Mouse (Mus musculus): ENCODE measurements around the gene Msantd2.

DNA sequence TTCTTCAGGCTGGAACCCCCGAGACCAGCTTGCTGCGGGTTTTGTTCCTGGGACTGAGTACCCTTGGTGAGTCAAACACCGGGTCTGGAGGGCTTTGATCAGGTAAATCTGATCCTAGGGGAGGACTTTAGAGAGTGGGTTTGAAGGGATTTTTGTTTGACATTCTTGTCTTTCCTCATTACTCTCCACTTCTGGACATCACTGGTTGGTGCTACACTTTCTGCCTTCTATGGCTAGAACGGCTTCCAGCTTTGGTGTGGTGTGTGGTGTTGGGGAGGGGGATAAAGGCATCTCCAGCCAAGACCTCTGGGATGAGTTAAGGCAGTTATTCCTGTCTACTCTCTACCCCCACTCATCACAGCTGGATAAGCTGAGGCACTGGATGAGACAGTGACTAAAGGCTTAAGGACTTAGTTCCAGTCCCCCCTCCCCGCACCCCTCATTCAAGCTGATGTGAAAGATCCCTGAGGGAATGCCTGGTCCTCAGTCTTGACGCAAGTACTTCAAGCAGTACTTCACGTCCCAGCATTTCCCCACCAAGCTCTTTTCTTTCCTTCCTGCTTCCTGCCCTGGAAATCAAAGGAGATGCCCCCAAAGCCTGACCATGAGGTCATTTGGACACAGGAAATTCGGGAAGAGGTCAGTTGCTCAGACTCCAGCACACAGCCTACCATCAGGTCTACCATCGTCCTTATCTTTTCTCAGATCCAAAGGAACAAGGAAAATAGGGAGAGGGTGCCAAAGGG, 39.3 kb downstream of the Msantd2 start:
- TF ChIP-seq CTCF (conservative IDR thresholded peaks at IDR 0.05; ENCODE audit: low read length) (no peak), NANOG (IDR thresholded peaks at IDR 0.05; ENCODE audit: borderline replicate concordance, low read length) (no peak), POU5F1 (IDR thresholded peaks at IDR 0.05; ENCODE audit: borderline replicate concordance, low read length) (no peak)

Measured in E14TG2a.4 (cell line).